Mouse (Mus musculus) spleen, adult 10 weeks (tissue): ENCODE data around the gene Slc16a2. TPM values are rescaled to one million over a fixed set of nuclear protein-coding genes. Genes with fewer than 3 reads are reported as not detected.

Experiments
- polyA plus RNA-seq: library from polyadenylated mRNA; stranded (reverse); fragments of 350-450 nt; fragmentation: Illumina TruSeq; extraction: RNeasy Lipid Tissue Mini Kit (QIAGEN cat#74804); gene quantifications from one replicate; pipeline ENCODE4 v1.2.3, GENCODE M21; 2015; ENCODE audit warnings: low replicate concordance; ENCODE audit not compliant: insufficient read depth

Gene Slc16a2
- 4.6 TPM for polyA plus RNA-seq

DNA sequence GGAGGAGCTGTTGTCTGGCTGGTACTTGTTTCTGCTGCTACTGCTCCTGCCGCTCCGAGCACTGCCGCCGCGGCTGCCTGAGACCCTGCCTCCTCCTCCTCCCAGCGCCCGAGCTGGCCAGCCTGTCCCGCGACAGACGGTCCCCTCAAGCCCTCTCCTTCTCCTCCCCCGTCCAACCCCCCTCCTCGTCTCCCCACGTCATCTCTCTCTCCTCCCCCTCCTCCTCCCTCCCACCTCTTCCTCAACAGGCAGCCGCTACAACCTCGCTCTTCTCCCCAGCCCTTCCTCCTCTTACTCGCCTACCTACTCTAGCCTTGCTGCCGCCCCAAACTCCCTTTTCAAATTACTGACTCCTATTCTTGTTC lies at the start of gene Slc16a2:
Gene Slc16a2, minus strand, starts transcription at position 152 of the 365 bp plus-strand sequence.

Other genes with a start within 250 kb of the Slc16a2 start
- not detected for gene Zcchc13, start 191.4 kb downstream of the Slc16a2 start, polyA plus RNA-seq
- 47.6 TPM for gene Rlim, start 159.3 kb upstream of the Slc16a2 start, polyA plus RNA-seq